Comparison of ENCODE assay signal across 9 mouse cellular contexts in the genomic region with DNA sequence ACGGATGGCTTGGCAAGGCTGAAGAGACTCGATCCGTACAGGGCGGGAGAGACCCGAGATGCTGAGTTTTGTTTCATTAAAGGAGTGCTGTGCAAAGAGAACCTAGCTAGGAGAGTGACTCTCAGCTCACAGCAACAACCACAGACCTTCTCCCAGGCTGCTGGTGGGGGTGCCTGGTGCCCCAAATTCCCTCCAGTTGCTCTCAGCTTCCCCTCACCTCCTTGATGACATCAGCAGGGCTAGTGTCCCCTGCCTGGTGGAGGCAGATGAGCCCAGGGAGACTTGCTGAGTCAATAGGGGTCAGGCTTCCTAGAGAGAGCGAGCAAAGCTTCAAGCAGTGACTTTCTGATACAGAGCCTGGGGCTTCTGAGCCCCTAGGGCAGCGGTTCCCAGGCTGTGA. TPM values are rescaled to one million over a fixed set of nuclear protein-coding genes. Genes with fewer than 3 reads are reported as not detected.
DNase-seq lines count a peak whose midpoint lies in the region; ATAC-seq lines count a peak whose summit lies in the region.
"Had no signal": no experiment of that assay in that cellular context is flagged by ENCODE, and none has a peak within 500 bp of the region (broad histone marks: within the 10 kb centered on the region; RNA-seq: fewer than 3 reads in every experiment).

No protein-coding gene starts in this region.

- peak overlapping the region; percentile 27 for H3K4me2 ChIP-seq in liver, embryonic 11.5 days
- peak overlapping the region; percentile 34 for H3K4me2 ChIP-seq in embryonic facial prominence, embryonic 15.5 days (replicated peaks)
- no peak overlapping the region for H3K4me2 ChIP-seq in intestine, embryonic 16.5 days (ENCODE audit: low read depth, low read length)
- peak overlapping the region; percentile 19 for H3K4me2 ChIP-seq in stomach, embryonic 15.5 days

- H3K9me3 ChIP-seq in liver, embryonic 11.5 days (ENCODE audit: control insufficient read depth, low read length): no peaks in the 10 kb centered on the region
- no peaks in the 10 kb centered on the region for H3K9me3 ChIP-seq in embryonic facial prominence, embryonic 15.5 days (replicated peaks)
- H3K9me3 ChIP-seq in intestine, embryonic 16.5 days (ENCODE audit: control insufficient read depth, low read length): no peaks in the 10 kb centered on the region
- no peaks in the 10 kb centered on the region for H3K9me3 ChIP-seq in stomach, embryonic 15.5 days

- intact Hi-C loops in left cerebral cortex, postnatal 25 days (cut with DNase I): no loop called here

- H3K9ac ChIP-seq in liver, embryonic 11.5 days (ENCODE audit: low read depth, low read length): 0 out of 2 replicates have a peak overlapping the region, but pooled peaks have one; percentile 8
- H3K9ac ChIP-seq in embryonic facial prominence, embryonic 15.5 days: no peak overlapping the region
- 0 out of 2 replicates have a peak overlapping the region, but pooled peaks have one; percentile 22 for H3K9ac ChIP-seq in intestine, embryonic 16.5 days (ENCODE audit: low read depth, low read length)
- H3K9ac ChIP-seq in stomach, embryonic 15.5 days: no peak overlapping the region

- WGBS in liver, embryonic 11.5 days: 7% methylated on average over 7 of the region's 7 CpGs
- WGBS in embryonic facial prominence, embryonic 15.5 days: 9% methylated on average over 7 of the region's 7 CpGs
- 7% methylated on average over 7 of the region's 7 CpGs for whole genome bisulfite sequencing in intestine, embryonic 16.5 days
- WGBS in stomach, embryonic 15.5 days: 7% methylated on average over 7 of the region's 7 CpGs

- no peak for ATAC-seq in liver, embryonic 11.5 days (replicated peaks; ENCODE audit: low FRiP score)
- ATAC-seq in embryonic facial prominence, embryonic 15.5 days (ENCODE audit: insufficient number of reproducible peaks, low FRiP score, low TSS enrichment, low read depth): no peak
- no peak for ATAC-seq in intestine, embryonic 16.5 days
- no peak for ATAC-seq in stomach, embryonic 15.5 days (ENCODE audit: insufficient read depth, low FRiP score, low read depth)

- H3K4me3 ChIP-seq in liver, embryonic 11.5 days (ENCODE audit: low read depth, low read length): no peak overlapping the region
- no peak overlapping the region for H3K4me3 ChIP-seq in embryonic facial prominence, embryonic 15.5 days (replicated peaks)
- no peak overlapping the region for H3K4me3 ChIP-seq in intestine, embryonic 16.5 days (ENCODE audit: low read length)
- no peak overlapping the region for H3K4me3 ChIP-seq in stomach, embryonic 15.5 days (replicated peaks)

- H3K27ac ChIP-seq in liver, embryonic 11.5 days (ENCODE audit: low read depth, low read length): no peak overlapping the region
- H3K27ac ChIP-seq in embryonic facial prominence, embryonic 15.5 days (replicated peaks): no peak overlapping the region
- no peak overlapping the region for H3K27ac ChIP-seq in intestine, embryonic 16.5 days (ENCODE audit: low read length)
- H3K27ac ChIP-seq in stomach, embryonic 15.5 days: no peak overlapping the region

- peaks cover 9% of the 10 kb centered on the region for H3K27me3 ChIP-seq in liver, embryonic 11.5 days (replicated peaks; ENCODE audit: control insufficient read depth, insufficient read depth, low read length)
- peaks cover 3% of the 10 kb centered on the region; the same call in 1 of the 2 replicates for H3K27me3 ChIP-seq in embryonic facial prominence, embryonic 15.5 days
- H3K27me3 ChIP-seq in intestine, embryonic 16.5 days (replicated peaks; ENCODE audit: control insufficient read depth, insufficient read depth, low read length): no peaks in the 10 kb centered on the region
- H3K27me3 ChIP-seq in stomach, embryonic 15.5 days (replicated peaks): no peaks in the 10 kb centered on the region

- peaks cover 20% of the 10 kb centered on the region for H3K4me1 ChIP-seq in liver, embryonic 11.5 days (replicated peaks; ENCODE audit: control insufficient read depth, insufficient read depth, low read length)
- H3K4me1 ChIP-seq in embryonic facial prominence, embryonic 15.5 days: peaks cover 33% of the 10 kb centered on the region
- H3K4me1 ChIP-seq in intestine, embryonic 16.5 days (ENCODE audit: control insufficient read depth, insufficient read depth, low read length): peaks cover 17% of the 10 kb centered on the region
- H3K4me1 ChIP-seq in stomach, embryonic 15.5 days: peaks cover 27% of the 10 kb centered on the region

- no peaks in the 10 kb centered on the region for H3K36me3 ChIP-seq in liver, embryonic 11.5 days (ENCODE audit: control insufficient read depth, insufficient read depth, low read length)
- no peaks in the 10 kb centered on the region for H3K36me3 ChIP-seq in embryonic facial prominence, embryonic 15.5 days
- no peaks in the 10 kb centered on the region for H3K36me3 ChIP-seq in intestine, embryonic 16.5 days (ENCODE audit: control insufficient read depth, insufficient read depth, low read length)
- no peaks in the 10 kb centered on the region for H3K36me3 ChIP-seq in stomach, embryonic 15.5 days

- DNase-seq in liver, embryonic 11.5 days (ENCODE audit: low spot score): no peak
- no peak for DNase-seq in liver
- no peak for DNase-seq in urinary bladder, postnatal 25 days (ENCODE audit: low spot score)
- DNase-seq in left cerebral cortex, postnatal 25 days (ENCODE audit: low spot score in 2 of 2): no peak
- DNase-seq: kidney, adult 18-20 months; lung, postnatal 10 days had no signal

RNA-seq across cellular contexts. Expression of a gene that starts 21.2 kb away (rescaled TPM):
- 6.9 and 7.2 TPM in 2 replicates for polyA plus RNA-seq in liver, embryonic 11.5 days (2014; fragmentation: Nextera tagmentation; extraction: Ambion mirVana)
- 0.45 and 1.0 TPM in 2 replicates for polyA plus RNA-seq in embryonic facial prominence, embryonic 15.5 days (2015; fragmentation: Nextera tagmentation; extraction: Ambion mirVana)
- polyA plus RNA-seq in intestine, embryonic 16.5 days (2015; fragmentation: Nextera tagmentation; extraction: Ambion mirVana): 55.9 and 65.6 TPM in 2 replicates
- 16.4 and 23.3 TPM in 2 replicates for polyA plus RNA-seq in stomach, embryonic 15.5 days (2015; fragmentation: Nextera tagmentation; extraction: Ambion mirVana)
- total RNA-seq in left cerebral cortex, postnatal 25 days (2021): under 1 TPM; 0.69 to 0.96 TPM

RNA-seq across cellular contexts. Expression of a gene that starts 57.9 kb away (rescaled TPM):
- polyA plus RNA-seq in liver, embryonic 11.5 days (2014; fragmentation: Nextera tagmentation; extraction: Ambion mirVana): 0.36 TPM in 1 of 2 replicates, not detected in the other
- polyA plus RNA-seq in embryonic facial prominence, embryonic 15.5 days (2015; fragmentation: Nextera tagmentation; extraction: Ambion mirVana): 0.60 and 1.3 TPM in 2 replicates
- polyA plus RNA-seq in intestine, embryonic 16.5 days (2015; fragmentation: Nextera tagmentation; extraction: Ambion mirVana): 0.48 and 0.56 TPM in 2 replicates
- polyA plus RNA-seq in stomach, embryonic 15.5 days (2015; fragmentation: Nextera tagmentation; extraction: Ambion mirVana): 1.7 and 1.8 TPM in 2 replicates
- total RNA-seq in left cerebral cortex, postnatal 25 days (2021): 100 to 1,000 TPM; 145 to 168 TPM

Comparison
In these comparisons a context has a peak if more than half of its experiments do, and no peak if none do; other contexts are left out.
1. H3K9ac ChIP-seq: peak in liver, embryonic 11.5 days (single experiment) and intestine, embryonic 16.5 days (single experiment); none in embryonic facial prominence, embryonic 15.5 days (single experiment) and stomach, embryonic 15.5 days (single experiment).